Mouse (Mus musculus) yolk sac, embryonic 10.5 days (tissue): ENCODE measurements at regions not wholly inside any gene's neighbourhood (a gene's known extent, or its start where the extent isn't known, plus 50 kb on each side); places are given as distances from the start of the nearest gene placed in this dataset.

Experiments
- DNase-seq: peaks from one replicate; pipeline ENCODE4 v3.0.0-alpha.2; 2017; ENCODE audit warnings: low spot score

DNA sequence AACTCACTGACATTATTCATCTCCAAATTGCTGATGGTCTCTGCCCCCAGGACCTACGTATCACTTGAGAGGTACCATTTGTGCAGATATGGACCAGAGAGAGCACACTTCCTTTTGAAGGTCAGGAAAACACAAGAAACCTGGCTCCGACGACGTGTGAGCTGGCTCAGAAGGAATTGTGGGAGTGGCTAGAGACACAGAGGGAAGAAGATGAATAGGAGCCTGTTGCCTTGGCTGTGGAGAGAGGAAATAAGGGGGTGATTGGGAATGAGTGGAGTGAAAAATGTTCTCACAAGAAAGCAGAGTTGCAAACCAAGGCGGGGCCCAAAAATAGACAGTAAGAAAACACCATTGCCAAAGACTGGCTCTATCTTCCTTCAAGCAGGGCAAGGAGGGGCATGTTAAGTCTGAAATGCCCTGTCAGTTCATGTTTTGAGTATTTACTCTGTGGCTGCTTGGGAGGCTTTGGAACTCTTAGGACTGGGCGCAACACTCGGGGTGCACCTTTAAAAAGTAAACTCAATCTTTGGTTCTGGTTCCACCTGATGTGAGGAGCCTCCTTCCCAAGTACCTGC is 111.6 kb upstream of the Mylip start:
- DNase-seq = no peak

DNA sequence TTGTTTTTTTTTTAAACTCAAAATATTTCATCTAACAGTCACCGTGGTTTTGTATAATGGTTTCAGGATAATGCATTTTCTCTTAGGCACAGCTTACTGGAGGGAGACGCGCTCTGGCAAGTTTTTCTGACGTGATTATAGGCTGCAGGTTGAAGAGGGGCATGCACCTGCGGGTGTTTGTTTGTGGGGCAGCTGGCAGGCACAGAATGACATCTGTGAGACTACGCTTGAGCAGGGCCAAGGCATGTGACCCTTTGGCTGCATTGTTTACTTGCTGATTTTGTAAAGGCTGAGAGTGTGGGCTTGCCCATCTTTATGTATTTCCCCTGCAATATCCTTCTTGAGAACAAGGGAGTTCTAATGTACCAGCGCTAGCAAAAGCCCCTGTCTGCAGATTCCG is 108.4 kb upstream of the Mylip start:
- no peak for DNase-seq

DNA sequence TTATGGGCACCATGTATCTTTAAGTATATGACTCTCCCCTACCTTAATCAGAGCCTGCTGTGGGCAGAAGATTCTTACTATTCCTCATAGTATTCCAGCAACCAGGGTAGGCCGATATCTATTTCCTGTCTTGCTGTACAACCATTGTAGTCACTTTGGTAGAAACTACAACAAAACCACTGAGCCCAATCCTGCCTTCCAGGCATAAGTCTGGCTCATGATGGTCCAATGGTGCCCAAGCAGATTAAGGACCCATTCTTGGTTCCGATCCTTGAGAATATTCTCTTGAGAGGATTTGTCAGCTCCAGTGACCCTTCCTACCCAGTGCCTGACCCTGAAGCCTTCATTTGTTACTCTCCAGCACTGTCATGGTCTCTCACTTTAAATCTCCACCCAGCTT is 102.9 kb upstream of the Mylip start:
- DNase-seq = no peak

DNA sequence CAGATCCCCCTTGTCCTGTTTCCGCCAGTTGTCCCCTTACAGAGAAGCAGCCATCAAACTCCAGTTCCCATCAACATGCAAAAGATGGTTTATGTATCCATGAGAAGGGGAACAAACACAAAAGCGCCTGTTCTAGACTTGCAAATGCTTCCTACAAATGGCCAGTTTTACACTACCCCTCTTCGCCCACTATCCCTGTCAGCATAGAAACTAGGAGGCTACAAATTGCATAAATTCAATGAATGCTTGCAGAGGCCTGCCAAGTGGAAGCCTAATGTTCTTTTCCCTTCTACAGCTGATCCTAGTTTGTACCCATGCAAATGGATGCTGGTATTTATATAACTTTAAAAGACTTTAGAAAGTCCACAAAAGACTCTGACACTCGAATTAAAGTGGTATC is 102.3 kb upstream of the Mylip start:
- no peak for DNase-seq

DNA sequence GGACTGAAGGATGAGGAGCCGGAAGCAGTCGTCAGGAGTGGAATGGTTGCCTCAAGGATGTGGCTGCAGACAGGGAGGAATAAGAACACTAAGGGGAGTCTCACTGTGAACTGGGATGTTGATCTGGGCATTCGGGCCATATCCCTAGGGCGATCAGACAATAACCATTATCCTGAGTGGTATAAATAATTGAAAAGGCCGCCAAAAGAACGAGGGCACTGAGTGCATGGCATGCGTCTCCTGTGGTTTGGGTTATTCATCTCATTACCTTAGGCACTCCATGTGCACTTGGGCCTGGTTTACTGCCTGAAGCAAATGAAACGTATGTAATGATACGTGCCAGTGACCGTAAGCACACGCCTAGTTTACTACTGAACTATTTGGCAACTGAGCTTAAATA is 99.6 kb upstream of the Mylip start:
- no peak for DNase-seq

DNA sequence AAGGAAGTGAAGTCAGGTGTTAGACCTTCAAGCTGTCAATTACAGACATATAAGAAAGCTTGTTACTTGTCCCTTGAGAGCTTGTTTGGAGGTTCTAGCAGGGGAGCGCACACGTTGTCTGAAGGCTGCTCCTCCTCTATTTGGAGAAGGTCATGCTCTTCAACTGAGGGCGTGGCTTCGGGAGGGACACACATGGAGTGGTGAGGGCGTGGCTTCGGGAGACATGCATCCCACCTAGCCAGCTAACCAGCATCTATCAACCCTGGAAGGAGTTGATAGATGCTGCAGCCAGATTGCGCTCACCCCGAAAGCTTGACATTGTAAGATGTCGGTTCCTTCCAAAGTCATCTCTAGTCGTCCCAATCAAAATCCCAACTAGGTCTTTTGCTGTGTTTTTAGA is 94.9 kb upstream of the Mylip start:
- no peak for DNase-seq

DNA sequence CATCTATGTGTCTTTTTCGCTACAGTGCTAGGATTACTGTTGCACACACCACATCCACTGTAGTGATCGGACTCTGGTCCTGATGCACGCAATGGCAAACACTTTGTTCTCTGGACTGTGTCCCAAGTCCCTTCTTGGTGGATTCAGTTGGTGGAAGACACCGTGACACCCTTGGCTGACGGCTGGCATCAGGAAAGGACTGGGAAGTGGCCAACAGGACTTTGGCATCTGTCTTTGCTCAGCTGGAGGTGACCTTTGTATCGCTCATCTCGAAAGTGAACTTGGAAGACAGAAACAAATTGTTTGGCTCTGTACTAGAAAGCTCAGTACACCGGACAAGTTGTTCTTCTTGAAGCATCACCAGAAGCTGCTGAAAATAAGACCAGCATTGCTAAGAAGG is 88.9 kb upstream of the Mylip start:
- no peak for DNase-seq

DNA sequence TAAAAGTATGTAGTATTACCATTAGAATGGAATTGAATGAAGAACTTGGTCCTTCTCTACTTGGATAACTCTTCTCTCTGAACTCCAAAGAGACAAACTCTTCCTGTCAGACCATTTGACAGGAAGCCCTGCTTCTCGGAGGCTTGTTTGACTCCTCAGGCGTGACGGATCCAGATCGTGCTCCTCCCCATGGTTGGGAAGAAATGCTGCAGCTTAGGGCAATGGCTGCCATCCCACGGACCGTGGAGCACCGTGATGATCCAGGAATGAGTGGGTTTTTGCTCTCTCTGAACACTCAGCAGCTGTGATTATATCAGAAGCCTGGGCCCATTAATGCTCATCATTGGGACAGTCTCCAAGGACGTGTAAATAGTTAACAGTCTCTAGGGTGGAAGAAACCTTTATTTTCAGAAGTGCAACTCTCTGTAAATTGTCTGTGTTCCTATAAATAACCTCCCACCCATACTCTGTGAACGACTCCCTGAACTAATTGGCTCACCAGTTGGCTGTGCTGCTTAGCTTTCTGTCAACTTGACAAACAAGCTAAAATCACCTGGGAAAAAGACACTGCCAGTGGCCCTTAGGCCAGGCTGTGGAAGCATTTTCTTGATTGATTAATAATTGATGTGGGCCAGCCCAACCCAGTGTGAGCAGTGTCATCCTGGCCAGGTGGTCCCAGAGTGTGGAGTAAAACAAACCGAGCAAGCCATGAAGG is 88.2 kb upstream of the Mylip start:
- DNase-seq = no peak

DNA sequence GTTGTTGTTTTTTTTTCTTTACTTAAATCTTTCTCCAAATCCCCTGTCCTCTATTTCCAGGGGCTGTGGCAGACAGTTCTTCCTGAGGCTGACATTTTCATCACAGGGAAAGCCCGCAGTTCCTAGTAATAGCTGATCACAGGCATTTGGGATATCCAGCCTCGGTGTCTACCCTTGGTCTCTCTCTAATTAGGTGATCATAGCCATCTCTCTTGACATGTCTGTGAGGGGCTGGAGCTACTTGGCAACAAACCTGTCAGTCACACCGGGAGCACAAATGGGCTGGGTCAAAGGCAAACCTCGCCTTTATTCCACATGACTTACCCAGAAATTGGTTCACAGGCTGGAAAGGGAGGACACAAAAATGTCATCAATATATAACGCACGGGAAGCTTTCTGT is 86.7 kb upstream of the Mylip start:
- no peak for DNase-seq

DNA sequence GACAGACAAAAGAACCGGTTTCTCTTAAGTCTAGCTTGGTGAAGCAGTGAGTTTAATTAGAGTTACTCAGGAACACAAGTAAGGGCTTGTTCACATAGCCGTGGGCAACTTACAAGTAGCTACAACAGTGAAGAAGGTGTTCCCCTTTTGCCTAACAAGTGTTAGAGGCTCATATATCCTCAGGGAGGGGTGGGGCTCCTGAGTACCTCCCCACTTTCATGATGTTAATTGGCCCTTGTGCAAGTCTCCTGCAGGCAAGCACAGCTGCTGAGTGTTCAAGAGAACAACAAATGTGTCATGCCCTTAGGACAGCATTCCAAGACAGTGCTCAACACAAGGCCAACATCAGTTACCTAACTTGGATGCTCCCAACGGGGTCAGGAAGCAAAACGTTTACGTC is 83.4 kb upstream of the Mylip start:
- DNase-seq = no peak

DNA sequence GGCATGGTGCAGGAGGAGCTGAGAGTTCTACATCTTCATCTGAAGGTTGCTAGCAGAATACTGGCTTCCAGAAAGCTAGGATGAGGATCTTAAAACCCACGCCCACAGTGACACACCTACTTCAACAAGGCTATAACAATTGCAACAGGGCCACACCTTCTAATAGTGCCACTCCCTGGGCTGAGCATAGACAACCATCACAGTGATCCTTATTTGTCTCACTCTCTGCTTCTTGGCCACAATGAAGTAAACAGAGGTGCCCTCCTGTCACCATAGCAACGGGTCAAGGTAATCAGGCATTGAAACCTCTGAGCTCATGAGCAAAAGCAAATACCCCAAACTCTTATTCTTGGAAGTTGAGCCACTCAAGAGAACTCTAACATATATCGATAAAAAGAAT is 82.3 kb upstream of the Mylip start:
- no peak for DNase-seq

DNA sequence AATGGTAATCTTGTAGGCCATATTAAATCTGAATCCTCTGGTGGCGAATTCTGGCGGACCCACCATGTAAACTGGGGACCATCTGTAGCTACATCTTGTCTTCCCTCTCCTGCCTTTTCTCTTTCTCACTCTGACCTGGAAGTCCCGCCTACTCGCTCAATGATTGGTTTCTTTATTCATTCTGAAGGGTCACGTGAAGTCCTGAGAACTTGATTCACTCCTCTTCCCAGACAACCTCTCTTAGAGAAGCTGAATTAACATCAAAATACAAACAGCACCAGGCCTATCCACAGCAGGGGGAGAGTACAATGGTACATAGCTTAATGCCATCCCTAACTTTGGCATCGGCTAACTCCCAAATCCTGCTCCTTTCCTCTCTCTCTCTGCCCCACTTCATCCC is 69.9 kb upstream of the Mylip start:
- DNase-seq = no peak

DNA sequence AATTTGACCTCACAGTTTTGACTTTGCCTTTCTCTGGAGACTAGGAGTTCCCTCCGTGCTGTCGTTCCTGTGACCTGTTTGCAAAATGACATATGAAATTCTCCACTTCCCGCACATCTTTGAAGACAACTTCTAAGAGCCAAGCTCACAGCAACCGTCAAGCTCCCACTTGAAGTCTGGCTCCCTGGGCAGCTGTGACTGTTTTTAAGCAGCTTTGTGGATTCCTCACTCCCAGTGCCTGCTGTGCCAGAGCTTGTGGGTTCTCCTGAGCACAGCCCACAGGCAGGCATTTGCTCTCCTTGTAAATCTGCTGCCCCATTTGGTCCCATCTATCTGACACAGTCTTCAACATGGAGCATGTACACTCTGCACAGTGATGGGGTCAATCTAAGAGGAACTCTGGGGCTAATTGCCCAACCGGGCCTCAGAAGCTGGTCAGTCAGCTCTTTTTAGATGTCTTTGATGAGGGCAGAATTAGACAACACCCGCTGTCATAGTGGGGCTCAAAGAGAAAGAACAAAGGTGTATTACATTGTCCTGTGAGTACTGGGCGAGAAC is 63.7 kb upstream of the Mylip start:
- DNase-seq = no peak

DNA sequence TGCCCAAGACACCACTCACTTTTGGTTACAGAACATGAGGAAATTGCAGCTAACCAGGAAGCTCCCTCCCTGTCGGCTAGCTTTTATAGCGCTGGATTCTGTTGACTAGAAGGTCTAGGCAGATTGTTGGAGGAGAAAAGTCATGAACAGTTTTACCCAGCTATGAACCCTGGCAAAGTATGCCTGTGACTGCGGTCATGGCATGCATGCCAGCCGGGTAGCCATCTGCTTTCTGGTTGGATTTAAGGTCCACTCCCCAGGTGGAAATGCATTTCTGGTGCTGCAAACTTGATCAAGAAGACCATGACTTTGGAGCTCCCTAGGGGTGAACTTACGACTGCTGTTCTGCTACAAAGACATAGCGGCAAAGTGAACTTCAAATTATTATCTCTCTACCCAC is 62.8 kb upstream of the Mylip start:
- no peak for DNase-seq

DNA sequence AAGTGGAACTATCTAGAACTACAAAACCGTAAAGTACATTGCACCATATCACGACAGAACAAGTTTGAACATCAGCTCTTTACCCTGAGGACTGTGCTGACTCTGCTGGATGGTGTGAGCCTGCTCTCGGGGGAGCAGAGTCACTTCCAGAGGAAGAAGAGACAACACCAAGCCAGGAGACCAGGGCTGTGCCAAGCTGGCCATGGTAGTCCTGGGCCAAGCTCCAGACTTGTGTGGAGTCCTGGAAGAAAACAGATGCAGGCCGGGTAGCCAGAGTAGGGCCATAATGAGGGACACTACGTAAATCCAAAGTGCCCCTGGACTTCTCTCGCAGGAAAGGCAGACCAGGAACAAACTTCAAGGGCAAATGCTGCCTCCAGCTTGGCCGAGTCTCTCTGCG is 59.0 kb upstream of the Mylip start:
- DNase-seq = no peak

DNA sequence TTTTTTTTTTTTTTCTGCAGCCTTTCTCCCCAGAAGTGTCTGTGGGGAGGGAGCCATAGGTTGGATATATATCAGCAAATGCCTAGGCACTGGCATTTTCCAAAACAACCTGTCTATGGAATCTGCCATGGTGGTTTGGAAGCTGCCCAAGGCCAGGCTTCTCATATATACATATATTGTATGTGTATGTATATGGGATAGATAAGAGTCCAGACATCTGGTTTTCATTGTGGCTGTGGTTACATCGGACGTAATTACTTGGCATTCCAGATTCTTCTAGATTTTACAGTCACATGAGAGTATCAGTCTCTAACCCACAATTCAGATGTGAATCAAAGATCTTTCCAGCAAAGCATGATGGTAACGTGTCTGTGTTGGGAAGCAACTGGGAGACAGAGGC is 57.5 kb upstream of the Mylip start:
- no peak for DNase-seq

DNA sequence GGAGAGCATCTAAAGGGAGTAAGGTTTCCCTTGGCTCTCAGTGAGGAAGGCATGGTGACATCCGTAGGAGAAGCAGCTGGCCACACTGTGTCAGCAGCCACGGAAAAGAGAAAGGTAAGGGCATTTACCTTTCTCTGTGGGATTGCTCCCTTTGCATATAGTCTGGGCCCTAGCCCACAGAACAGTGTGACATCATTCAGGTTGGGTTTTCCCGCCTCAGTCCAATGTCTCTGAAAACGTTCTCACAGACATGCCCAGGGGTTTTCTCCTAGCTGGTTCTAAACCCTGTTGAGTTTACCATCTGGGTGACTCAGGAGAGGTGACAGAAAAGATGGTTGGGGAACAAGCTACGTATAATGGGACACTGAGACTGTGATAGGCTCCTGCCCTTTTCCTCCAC is 55.9 kb upstream of the Mylip start:
- no peak for DNase-seq
